Mouse (Mus musculus) myocyte (in vitro differentiated cells): ENCODE results near the gene Phyhd1. TPM values are rescaled to one million over a fixed set of nuclear protein-coding genes. Genes with fewer than 3 reads are reported as not detected.
A peak's percentile ranks its signal among the peaks of the same experiment; 100 is the strongest.

ENCODE experiments used
- H3K27me3 ChIP-seq: one replicate; pipeline ENCODE4 v1.6.1; 2011; ENCODE audit not compliant: control insufficient read depth, insufficient read depth, insufficient read length
- H3K36me3 ChIP-seq: one replicate; pipeline ENCODE4 v1.6.1; 2011; ENCODE audit not compliant: control insufficient read depth, insufficient read depth
- H3K4me2 ChIP-seq: one replicate; pipeline ENCODE4 v1.6.1; 2011; ENCODE audit warnings: low read depth, control low read depth
- H3K4me3 ChIP-seq: one replicate; pipeline ENCODE4 v1.5.1; 2011; ENCODE audit warnings: mild to moderate bottlenecking, control low read depth, moderate library complexity
- H3K79me2 ChIP-seq: one replicate; pipeline ENCODE4 v1.6.1; 2011; ENCODE audit not compliant: control insufficient read depth, insufficient read depth
- H3ac ChIP-seq: one replicate; pipeline ENCODE4 v1.6.1; 2011; ENCODE audit not compliant: control insufficient read depth, insufficient read length
- CEBPB ChIP-seq: IDR thresholded peaks from 2 replicates; pipeline ENCODE4 v1.6.1; 2011; ENCODE audit warnings: mild to moderate bottlenecking, moderate library complexity; ENCODE audit not compliant: poor library complexity, insufficient read depth, severe bottlenecking
- E2F4 ChIP-seq: IDR thresholded peaks from one replicate; pipeline ENCODE4 v1.6.1; 2011; ENCODE audit warnings: mild to moderate bottlenecking, control low read depth, moderate library complexity; ENCODE audit not compliant: insufficient read depth
- MAX ChIP-seq: IDR thresholded peaks from one replicate; pipeline ENCODE4 v1.6.1; 2011; ENCODE audit warnings: low read depth, mild to moderate bottlenecking, control low read depth
- MYOD1 ChIP-seq, 3 experiments: IDR thresholded peaks; one replicate each; pipeline ENCODE4 v1.6.1; 2011; ENCODE audit warnings: control low read depth in 2 of 3, low read depth in 2 of 3, mild to moderate bottlenecking in 2 of 3, moderate library complexity in 1 of 3; ENCODE audit not compliant: insufficient read length in 2 of 3, control insufficient read depth in 1 of 3
- MYOG ChIP-seq, 3 experiments: IDR thresholded peaks; one replicate each; pipeline ENCODE4 v1.6.1; 2011; ENCODE audit warnings: control low read depth in 2 of 3, low read depth in 2 of 3, mild to moderate bottlenecking in 2 of 3; ENCODE audit not compliant: insufficient read length in 2 of 3, control insufficient read depth in 1 of 3, insufficient read depth in 1 of 3
- POLR2A ChIP-seq: IDR thresholded peaks from one replicate; pipeline ENCODE4 v1.6.1; 2011; ENCODE audit warnings: low read depth, mild to moderate bottlenecking, control low read depth, moderate library complexity; ENCODE audit not compliant: insufficient read length
- POLR2AphosphoS2 ChIP-seq: IDR thresholded peaks from one replicate; pipeline ENCODE4 v1.6.1; 2011; ENCODE audit warnings: low read depth, control low read depth; ENCODE audit not compliant: insufficient read length
- REST ChIP-seq: IDR thresholded peaks from one replicate; pipeline ENCODE4 v1.6.1; 2011; ENCODE audit warnings: mild to moderate bottlenecking, control low read depth, moderate library complexity; ENCODE audit not compliant: insufficient read depth, insufficient read length
- SRF ChIP-seq: IDR thresholded peaks from one replicate; pipeline ENCODE4 v1.6.1; 2011; ENCODE audit warnings: low read depth; ENCODE audit not compliant: control insufficient read depth, insufficient read length
- TCF12 ChIP-seq: IDR thresholded peaks from one replicate; pipeline ENCODE4 v1.6.1; 2011; ENCODE audit warnings: mild to moderate bottlenecking, control low read depth; ENCODE audit not compliant: poor library complexity, insufficient read depth, severe bottlenecking
- TCF3 ChIP-seq: IDR thresholded peaks from one replicate; pipeline ENCODE4 v1.6.1; 2011; ENCODE audit warnings: low read depth, control low read depth; ENCODE audit not compliant: insufficient read length
- USF1 ChIP-seq: IDR thresholded peaks from one replicate; pipeline ENCODE4 v1.6.1; 2011; ENCODE audit warnings: low read depth, mild to moderate bottlenecking, control low read depth, moderate library complexity
- polyA plus RNA-seq: library from polyadenylated mRNA; unstranded; fragments of >200 nt; fragmentation: generic; extraction: Trizol; gene quantifications from one replicate; pipeline ENCODE4 v1.2.1, GENCODE M21; 2012; ENCODE audit warnings: missing spikeins

Gene Phyhd1
- polyA plus RNA-seq, 1 experiment, result 14.7 TPM

- Histone ChIP-seq H3K27me3 (no peaks in the 10 kb centered on the region), H3K36me3 (no peaks in the 10 kb centered on the region), H3K4me2 (no peak overlapping the region), H3K4me3 (no peak overlapping the region), H3K79me2 (peaks cover 36% of the 10 kb centered on the region), H3ac (no peak overlapping the region)
- peak; percentile 15 for TF ChIP-seq POLR2AphosphoS2
- no peak for TF ChIP-seq CEBPB
- no peak for TF ChIP-seq TCF3
These were observed 17.2 kb downstream of the Phyhd1 start for GRCm38 (mm10) chr2:30283193-30283592.

- Histone ChIP-seq H3K27me3 (no peaks in the 10 kb centered on the region), H3K4me3 (peak overlapping the region; percentile 80), H3K36me3 (no peaks in the 10 kb centered on the region), H3ac (peak overlapping the region; percentile 65), H3K4me2 (peak overlapping the region; percentile 83), H3K79me2 (peaks cover 55% of the 10 kb centered on the region)
- TF ChIP-seq MYOG (IDR thresholded peaks at IDR 0.05; ENCODE audit: control insufficient read depth in 1 of 3, insufficient read depth in 1 of 3, insufficient read length in 2 of 3, low read depth in 2 of 3), result no peak
- no peak for TF ChIP-seq E2F4
- TF ChIP-seq POLR2AphosphoS2, result no peak
- TF ChIP-seq MYOD1 (IDR thresholded peaks at IDR 0.05; ENCODE audit: control insufficient read depth in 1 of 3, insufficient read length in 2 of 3, low read depth in 2 of 3), result no peak
- TF ChIP-seq USF1, result no peak
- no peak for TF ChIP-seq SRF
- TF ChIP-seq MAX, result no peak
- TF ChIP-seq POLR2A, result no peak
- no peak for TF ChIP-seq TCF12
- TF ChIP-seq CEBPB, result no peak
- TF ChIP-seq TCF3, result no peak
- no peak for TF ChIP-seq REST
These were observed 19.0 kb downstream of the Phyhd1 start for GRCm38 (mm10) chr2:30285004-30285403.

- peak overlapping the region; percentile 80 for H3K4me3 ChIP-seq
- peak overlapping the region; percentile 65 for H3ac ChIP-seq
- H3K36me3 ChIP-seq, result no peaks in the 10 kb centered on the region
- H3K4me2 ChIP-seq, result peak overlapping the region; percentile 83
- H3K79me2 ChIP-seq, result peaks cover 60% of the 10 kb centered on the region
- TF ChIP-seq POLR2AphosphoS2 (peak; percentile 16), MYOD1 (IDR thresholded peaks at IDR 0.05; ENCODE audit: control insufficient read depth in 1 of 3, insufficient read length in 2 of 3, low read depth in 2 of 3) (no peak)
- no peaks in the 10 kb centered on the region for H3K27me3 ChIP-seq
These were observed 19.6 kb downstream of the Phyhd1 start for GRCm38 (mm10) chr2:30285416-30286181.

GRCm38 (mm10) chr2:30286192-30287026, 20.4 kb downstream of the Phyhd1 start, which contains the start of the genes Dolk and Nup188:
TSS of gene Dolk (minus strand) at chr2:30286334.
TSS of gene Nup188 (plus strand) at chr2:30286397.
- peak; percentile 15 for TF ChIP-seq E2F4
- TF ChIP-seq CEBPB, result no peak
- TF ChIP-seq MAX, result peak; percentile 16
- TF ChIP-seq TCF12, result no peak
- TF ChIP-seq POLR2A, result peak; percentile 97
- peak; percentile 91 for TF ChIP-seq POLR2AphosphoS2
- TF ChIP-seq TCF3, result no peak
- TF ChIP-seq REST, result peak; percentile 38
- TF ChIP-seq SRF, result peak; percentile 29
- peak in 2 of 3 experiments; percentile 16 to 26 for TF ChIP-seq MYOD1 (IDR thresholded peaks at IDR 0.05; ENCODE audit: control insufficient read depth in 1 of 3, insufficient read length in 2 of 3, low read depth in 2 of 3)
- peak in 2 of 3 experiments; percentile 20 to 26 for TF ChIP-seq MYOG (IDR thresholded peaks at IDR 0.05; ENCODE audit: control insufficient read depth in 1 of 3, insufficient read depth in 1 of 3, insufficient read length in 2 of 3, low read depth in 2 of 3)
- peak; percentile 99 for TF ChIP-seq USF1
- H3K79me2 ChIP-seq, result peaks cover 69% of the 10 kb centered on the region

GRCm38 (mm10) chr2:30287027-30287373, 21.0 kb downstream of the Phyhd1 start:
- Histone ChIP-seq H3K4me2 (peak overlapping the region; percentile 86), H3K36me3 (no peaks in the 10 kb centered on the region), H3K27me3 (no peaks in the 10 kb centered on the region), H3K79me2 (peaks cover 74% of the 10 kb centered on the region), H3K4me3 (peak overlapping the region; percentile 80), H3ac (peak overlapping the region; percentile 65)
- no peak for TF ChIP-seq POLR2A
- TF ChIP-seq MYOD1 (IDR thresholded peaks at IDR 0.05; ENCODE audit: control insufficient read depth in 1 of 3, insufficient read length in 2 of 3, low read depth in 2 of 3), result no peak
- no peak for TF ChIP-seq TCF3
- no peak for TF ChIP-seq TCF12
- TF ChIP-seq E2F4, result no peak
- no peak for TF ChIP-seq MYOG (IDR thresholded peaks at IDR 0.05; ENCODE audit: control insufficient read depth in 1 of 3, insufficient read depth in 1 of 3, insufficient read length in 2 of 3, low read depth in 2 of 3)
- TF ChIP-seq CEBPB, result no peak
- no peak for TF ChIP-seq REST
- no peak for TF ChIP-seq SRF

More at GRCm38 (mm10) chr2:30286192-30287026, 20.4 kb downstream of the Phyhd1 start, which contains the start of the genes Dolk and Nup188:
- H3ac ChIP-seq, result peak within 1 kb of the TSS; percentile 65
- no peaks in the 10 kb centered on the region for H3K27me3 ChIP-seq
- peak within 1 kb of the TSS; percentile 86 for H3K4me2 ChIP-seq
- no peaks in the 10 kb centered on the region for H3K36me3 ChIP-seq
- peak within 1 kb of the TSS; percentile 80 for H3K4me3 ChIP-seq
